Mouse (Mus musculus): ENCODE results near the gene Retn.

DNA sequence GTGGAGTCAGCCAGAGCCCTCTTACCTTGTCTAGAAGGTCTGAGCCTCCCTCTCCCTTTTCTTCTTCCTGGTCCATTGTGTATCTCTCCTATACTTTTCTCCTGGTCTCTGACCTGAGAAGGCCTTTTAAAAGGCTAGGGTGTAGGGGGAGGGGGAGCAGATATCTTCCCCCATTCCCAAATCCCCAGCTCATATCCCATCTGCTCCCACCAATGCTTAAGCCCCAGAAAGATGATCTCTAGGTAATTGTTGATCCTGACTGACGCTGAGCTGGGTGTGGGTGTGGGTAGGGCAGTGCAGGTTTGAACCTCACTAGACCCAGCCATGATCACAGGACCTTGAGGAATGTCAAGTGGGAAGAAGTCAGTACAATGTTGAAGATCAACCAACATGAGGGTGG, 30.1 kb upstream of the Retn start, which contains the start of gene Pcp2:
- TF ChIP-seq CTCF (IDR thresholded peaks at IDR 0.05; ENCODE audit: insufficient read depth, low read depth, low read length) (no peak), POLR2A (IDR thresholded peaks at IDR 0.05; ENCODE audit: insufficient read depth, low read depth, low read length) (no peak)
